Mouse (Mus musculus) forebrain, embryonic 14.5 days (tissue): ENCODE measurements around the gene Utrn. TPM values are rescaled to one million over a fixed set of nuclear protein-coding genes. Genes with fewer than 3 reads are reported as not detected.

Source experiments
- ATAC-seq: fragments of 200-750 bp; cut with Nextera tagmentation; 2 replicates; pipeline ENCODE4 v1.8.0; 2017; ENCODE audit warnings: mild to moderate bottlenecking, moderate library complexity
- DNase-seq: peaks from one replicate; pipeline ENCODE4 v3.0.0-alpha.2; 2015; ENCODE audit warnings: low spot score
- H3K27ac ChIP-seq: fragments of 300-500 bp; sonication (generic); 2 replicates; pipeline ENCODE4 v1.5.1; 2014; ENCODE audit warnings: low read depth, mild to moderate bottlenecking, control low read depth, low read length, moderate library complexity
- H3K27me3 ChIP-seq: fragments of 300-500 bp; sonication (generic); replicated peaks from 2 replicates; pipeline ENCODE4 v1.6.1; 2014; ENCODE audit warnings: low read length, control low read depth, mixed read lengths; ENCODE audit not compliant: control insufficient read depth, insufficient read depth
- H3K36me3 ChIP-seq: fragments of 300-500 bp; sonication (generic); 2 replicates; pipeline ENCODE4 v1.6.1; 2014; ENCODE audit warnings: low read length, control low read depth; ENCODE audit not compliant: control insufficient read depth, insufficient read depth
- H3K4me1 ChIP-seq: fragments of 300-500 bp; sonication (generic); 2 replicates; pipeline ENCODE4 v1.6.1; 2014; ENCODE audit warnings: antibody characterized with exemption, low read length, control low read depth; ENCODE audit not compliant: control insufficient read depth, insufficient read depth
- H3K4me2 ChIP-seq: fragments of 300-500 bp; sonication (generic); 2 replicates; pipeline ENCODE4 v1.6.1; 2014; ENCODE audit warnings: mild to moderate bottlenecking, control low read depth, low read length
- H3K4me3 ChIP-seq: fragments of 300-500 bp; sonication (generic); 2 replicates; pipeline ENCODE4 v1.5.1; 2014; ENCODE audit warnings: low read depth, low read length, control low read depth
- H3K9ac ChIP-seq: fragments of 300-500 bp; sonication (generic); 2 replicates; pipeline ENCODE4 v1.6.1; 2014; ENCODE audit warnings: mild to moderate bottlenecking, low read length, control low read depth, moderate library complexity
- H3K9me3 ChIP-seq: fragments of 300-500 bp; sonication (generic); replicated peaks from 2 replicates; pipeline ENCODE4 v1.6.1; 2016; ENCODE audit warnings: low read length, control low read depth, mixed read lengths; ENCODE audit not compliant: control insufficient read depth
- WGBS: fragments of 180-500 bp; shearing (Covaris S2); extraction: QIAGEN DNeasy Blood & Tissue Kit; methylation state at CpG from one replicate; pipeline ENCODE4 v1.1.7; 2014; 5-methylcytosine and 5-hydroxymethylcytosine counted together
- polyA plus RNA-seq: library from polyadenylated mRNA; unstranded; fragments of >200 nt; fragmentation: Nextera tagmentation; extraction: Ambion mirVana; gene quantifications from 2 replicates; pipeline ENCODE4 v1.2.1, GENCODE M21; 2014

Gene Utrn
- polyA plus RNA-seq, 1 experiment from 2014 or later: 7.2 TPM

- WGBS: 94% methylated on average over 2 of the region's 2 CpGs
- no peak overlapping the region for H3K4me3 ChIP-seq
- H3K27me3 ChIP-seq: no peaks in the 10 kb centered on the region
- H3K36me3 ChIP-seq: no peaks in the 10 kb centered on the region
- no peak overlapping the region for H3K9ac ChIP-seq
- H3K27ac ChIP-seq: no peak overlapping the region
- H3K4me1 ChIP-seq: 0 out of 2 replicates have a peak, but pooled peaks cover 2% of the 10 kb centered on the region
- ATAC-seq (no peak), DNase-seq (no peak)
- H3K9me3 ChIP-seq: no peaks in the 10 kb centered on the region
- H3K4me2 ChIP-seq: no peak overlapping the region
Observed at GRCm38 (mm10) chr10:12754911-12755310, 114.3 kb downstream of the Utrn start.

- 77% methylated on average over 6 of the region's 6 CpGs for WGBS
- DNase-seq: no peak
Observed at GRCm38 (mm10) chr10:12754166-12754565, 115.0 kb downstream of the Utrn start.

DNA sequence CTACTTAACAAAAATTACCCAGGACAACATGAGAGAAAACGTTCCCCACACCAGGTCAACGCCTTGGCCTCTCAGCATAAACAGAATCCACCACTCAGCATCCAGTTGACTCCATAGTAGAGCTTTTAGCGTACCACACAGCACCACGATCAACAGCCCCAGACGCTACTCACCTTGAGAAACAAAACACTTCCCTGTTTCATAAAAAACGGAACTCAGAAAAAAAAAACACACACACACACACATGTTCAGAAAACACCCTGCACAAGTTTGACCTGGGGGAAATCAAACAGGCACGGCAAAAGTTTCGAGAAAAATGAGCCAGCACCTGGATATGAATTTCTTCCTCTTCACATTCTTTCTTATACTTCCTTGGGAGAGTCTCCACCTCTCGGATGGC is 125.4 kb downstream of the Utrn start:
- Histone ChIP-seq H3K27ac (no peak overlapping the region), H3K36me3 (0 out of 2 replicates have a peak, but pooled peaks cover 2% of the 10 kb centered on the region), H3K27me3 (no peaks in the 10 kb centered on the region), H3K4me1 (no peaks in the 10 kb centered on the region), H3K4me3 (no peak overlapping the region), H3K9me3 (no peaks in the 10 kb centered on the region), H3K9ac (no peak overlapping the region), H3K4me2 (no peak overlapping the region)
- ATAC-seq: no peak
- no peak for DNase-seq
- 93% methylated on average over 9 of the region's 9 CpGs for WGBS

More at GRCm38 (mm10) chr10:12754166-12754565, 115.0 kb downstream of the Utrn start:
- Histone ChIP-seq H3K27me3 (no peaks in the 10 kb centered on the region), H3K4me1 (0 out of 2 replicates have a peak, but pooled peaks cover 2% of the 10 kb centered on the region), H3K36me3 (no peaks in the 10 kb centered on the region), H3K9ac (no peak overlapping the region), H3K4me2 (no peak overlapping the region), H3K27ac (no peak overlapping the region), H3K9me3 (no peaks in the 10 kb centered on the region), H3K4me3 (no peak overlapping the region)
- no peak for ATAC-seq

GRCm38 (mm10) chr10:12739302-12739987 is 129.7 kb downstream of the Utrn start:
- no peak for DNase-seq
- no peak for ATAC-seq

GRCm38 (mm10) chr10:12737926-12738325 is 131.2 kb downstream of the Utrn start:
- no peaks in the 10 kb centered on the region for H3K4me1 ChIP-seq
- no peaks in the 10 kb centered on the region for H3K36me3 ChIP-seq
- H3K4me2 ChIP-seq: no peak overlapping the region
- no peak overlapping the region for H3K9ac ChIP-seq
- no peaks in the 10 kb centered on the region for H3K27me3 ChIP-seq
- ATAC-seq: no peak
- WGBS: 90% methylated on average over 9 of the region's 9 CpGs
- no peak overlapping the region for H3K27ac ChIP-seq
- H3K4me3 ChIP-seq: no peak overlapping the region
- H3K9me3 ChIP-seq: no peaks in the 10 kb centered on the region
- no peak for DNase-seq

More at GRCm38 (mm10) chr10:12739302-12739987, 129.7 kb downstream of the Utrn start:
- no peak overlapping the region for H3K9ac ChIP-seq
- H3K27ac ChIP-seq: no peak overlapping the region
- no peaks in the 10 kb centered on the region for H3K27me3 ChIP-seq
- H3K4me2 ChIP-seq: no peak overlapping the region
- H3K36me3 ChIP-seq: no peaks in the 10 kb centered on the region
- WGBS: 90% methylated on average over 13 of the region's 13 CpGs
- H3K4me3 ChIP-seq: no peak overlapping the region
- H3K9me3 ChIP-seq: no peaks in the 10 kb centered on the region
- no peaks in the 10 kb centered on the region for H3K4me1 ChIP-seq

DNA sequence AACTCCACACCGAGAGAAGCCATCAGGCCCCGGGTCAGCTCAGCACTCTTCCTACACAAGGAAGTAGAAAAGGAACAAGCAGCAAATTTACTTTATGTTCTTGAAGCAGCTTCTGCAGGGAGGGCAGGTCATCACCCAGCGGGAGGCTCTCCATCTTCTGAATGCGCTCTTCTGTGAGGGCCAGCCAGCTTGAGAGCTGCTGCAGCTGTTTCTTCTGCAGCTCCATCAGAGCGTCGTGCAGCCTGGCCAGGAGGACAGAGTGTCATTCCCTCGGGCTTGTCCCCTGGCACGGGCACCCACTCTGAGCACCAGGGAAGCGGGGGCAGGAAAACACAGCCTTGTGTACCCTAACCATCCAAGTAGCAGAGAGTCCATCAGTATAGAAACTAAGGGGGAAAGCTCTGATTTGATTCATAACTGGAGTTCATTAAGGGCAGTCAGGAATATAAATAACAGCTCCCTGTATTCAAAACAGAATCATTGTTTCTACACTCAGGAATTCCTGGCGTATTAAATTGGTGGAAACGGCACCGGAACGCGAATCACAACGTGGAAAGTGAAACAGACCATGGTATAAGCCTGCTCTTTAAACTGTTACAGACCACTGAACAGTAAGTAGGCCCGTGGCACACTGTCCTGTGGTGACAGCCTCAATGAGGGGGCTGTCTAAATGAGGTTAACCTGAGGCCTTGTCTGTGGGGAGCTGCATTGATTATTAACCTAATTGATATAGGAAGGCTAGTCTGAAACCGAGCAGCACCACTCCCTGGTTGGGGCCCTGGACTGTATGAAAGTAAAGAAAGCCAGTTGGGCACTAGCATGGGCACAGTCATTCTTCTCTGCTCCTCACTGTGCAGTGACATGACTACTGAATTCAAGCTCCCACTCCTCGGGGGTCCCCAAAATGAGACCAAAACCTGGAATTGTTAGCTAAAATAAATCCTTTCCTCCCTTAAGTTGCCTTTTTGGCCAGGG is 132.0 kb downstream of the Utrn start:
- Histone ChIP-seq H3K27ac (no peak overlapping the region), H3K9ac (no peak overlapping the region), H3K4me1 (no peaks in the 10 kb centered on the region), H3K36me3 (no peaks in the 10 kb centered on the region), H3K9me3 (no peaks in the 10 kb centered on the region), H3K4me2 (no peak overlapping the region), H3K4me3 (no peak overlapping the region), H3K27me3 (no peaks in the 10 kb centered on the region)
- WGBS: 65% methylated on average over 18 of the region's 18 CpGs
- no peak for DNase-seq
- ATAC-seq: no peak

GRCm38 (mm10) chr10:12735695-12736094 is 133.5 kb downstream of the Utrn start:
- Histone ChIP-seq H3K4me2 (no peak overlapping the region), H3K4me3 (no peak overlapping the region), H3K4me1 (no peaks in the 10 kb centered on the region), H3K9ac (no peak overlapping the region), H3K27ac (no peak overlapping the region), H3K36me3 (no peaks in the 10 kb centered on the region), H3K9me3 (no peaks in the 10 kb centered on the region), H3K27me3 (no peaks in the 10 kb centered on the region)
- ATAC-seq (no peak), DNase-seq (no peak)
- WGBS: 97% methylated on average over 1 of the region's 1 CpGs

- no peaks in the 10 kb centered on the region for H3K36me3 ChIP-seq
- H3K4me1 ChIP-seq: no peaks in the 10 kb centered on the region; the same call in 1 of the 2 replicates
- no peak overlapping the region for H3K4me2 ChIP-seq
- H3K4me3 ChIP-seq: no peak overlapping the region
- H3K9ac ChIP-seq: no peak overlapping the region
- no peak overlapping the region for H3K27ac ChIP-seq
- DNase-seq (no peak), ATAC-seq (no peak)
- H3K27me3 ChIP-seq: no peaks in the 10 kb centered on the region
- 80% methylated on average over 5 of the region's 5 CpGs for WGBS
- no peaks in the 10 kb centered on the region for H3K9me3 ChIP-seq
Observed at GRCm38 (mm10) chr10:12731459-12731858, 137.7 kb downstream of the Utrn start.
